ENCODE assay signal across 12 mouse cellular contexts in the genomic region with DNA sequence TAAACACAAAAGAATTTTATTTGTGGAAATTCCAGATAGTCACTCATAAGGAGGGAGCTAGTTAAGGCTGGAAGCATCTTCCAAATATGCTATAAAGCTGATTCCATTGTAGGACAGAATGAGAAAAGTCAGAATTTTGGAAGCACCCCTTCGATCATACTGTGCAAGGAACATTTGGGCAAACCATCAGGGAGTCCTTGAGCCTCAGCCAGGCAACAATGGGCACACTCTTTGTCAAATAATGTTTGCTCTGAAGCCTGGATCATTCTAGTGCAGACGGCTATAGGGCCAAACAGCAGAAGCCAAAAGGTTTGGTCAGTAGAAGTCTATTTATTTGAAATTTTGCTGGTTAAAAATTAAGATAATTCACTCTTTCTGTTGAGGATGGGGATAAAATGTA.
"Had no signal": no experiment of that assay in that cellular context is flagged by ENCODE, and none has a peak within 500 bp of the region (broad histone marks: within the 10 kb centered on the region; RNA-seq: fewer than 3 reads in every experiment).

No protein-coding gene starts in this region.

- H3K27ac ChIP-seq: kidney, postnatal 0 days; layer of hippocampus, adult 2 months; liver, embryonic 15.5 days; midbrain, embryonic 10.5 days; neural tube, embryonic 12.5 days; stomach, postnatal 0 days had no signal

- H3K4me3 ChIP-seq: layer of hippocampus, adult 2 months; liver, embryonic 15.5 days; midbrain, embryonic 10.5 days; neural tube, embryonic 12.5 days had no signal

- DNase-seq: kidney, postnatal 4 days; left cerebral cortex, postnatal 4 days; lung, adult 2 months; lung, postnatal 36 days; midbrain, embryonic 14.5 days; thymus, postnatal 4 days had no signal
